Mouse (Mus musculus) granulocyte monocyte progenitor cell, adult 5-6 weeks (primary cell): Measurements from ENCODE around the gene Gm45837. TPM values are rescaled to one million over a fixed set of nuclear protein-coding genes. Genes with fewer than 3 reads are reported as not detected.
A peak's percentile ranks its signal among the peaks of the same experiment; 100 is the strongest.

Experiments
- ATAC-seq: replicated peaks from 2 replicates; pipeline ENCODE4 v1.8.0; 2016; ENCODE audit warnings: mild to moderate bottlenecking, moderate TSS enrichment, inconsistent platforms; ENCODE audit not compliant: poor library complexity, severe bottlenecking
- total RNA-seq, 2 experiments: library from RNA; stranded (forward) in 1 of 2; stranded (reverse) in 1 of 2; fragments of 200-712, 200-1000 nt in 1 of 2; fragments of >200 nt in 1 of 2; fragmentation: Nextera tagmentation in 1 of 2; gene quantifications; 2 replicates each; pipeline ENCODE4 v1.2.3; 2014 to 2017

Gene Gm45837
- total RNA-seq, 2 experiments from 2014 or later, result 2.6 TPM; not detected in 1

DNA sequence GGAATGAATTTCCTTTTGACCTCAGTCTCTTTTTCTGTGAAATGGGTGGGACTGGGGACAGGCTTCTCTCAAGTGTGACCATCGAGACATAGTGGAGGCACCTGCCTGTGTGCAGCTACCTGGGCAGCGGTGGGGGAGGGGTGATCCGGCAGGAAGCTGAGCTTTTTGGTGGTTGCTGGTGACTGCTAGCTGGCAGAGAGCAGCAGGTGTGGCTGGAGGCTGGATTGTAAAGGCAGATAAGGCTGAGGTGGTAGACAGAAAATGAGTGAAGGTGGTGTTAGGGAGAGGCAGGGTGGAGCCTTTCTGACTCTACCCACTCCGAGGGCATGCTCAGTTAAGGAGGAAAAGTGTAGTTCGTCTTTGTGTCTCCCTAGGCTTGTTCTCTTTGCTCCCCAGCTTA lies 76.4 kb downstream of the Gm45837 start:
- ATAC-seq, result no peak

DNA sequence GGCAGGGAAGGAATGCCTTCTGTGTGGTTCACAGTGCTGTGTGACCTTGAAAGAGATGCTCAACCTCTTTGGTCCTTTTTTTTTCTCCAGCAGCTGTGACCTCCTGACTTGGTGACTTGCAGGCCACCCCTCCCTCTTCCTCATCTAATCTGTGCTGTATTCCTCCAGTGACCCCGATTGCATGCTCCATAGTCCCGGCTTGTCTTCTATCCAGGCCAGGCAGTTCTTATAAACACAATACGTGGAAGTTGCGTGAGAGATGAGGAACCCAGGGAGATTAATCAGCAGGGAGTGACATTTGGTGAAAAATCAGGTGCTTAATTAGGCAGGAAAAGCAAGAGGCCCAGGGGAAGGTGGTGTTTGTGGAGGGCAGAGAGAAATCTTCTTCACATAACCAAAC lies 80.3 kb downstream of the Gm45837 start:
- no peak for ATAC-seq

DNA sequence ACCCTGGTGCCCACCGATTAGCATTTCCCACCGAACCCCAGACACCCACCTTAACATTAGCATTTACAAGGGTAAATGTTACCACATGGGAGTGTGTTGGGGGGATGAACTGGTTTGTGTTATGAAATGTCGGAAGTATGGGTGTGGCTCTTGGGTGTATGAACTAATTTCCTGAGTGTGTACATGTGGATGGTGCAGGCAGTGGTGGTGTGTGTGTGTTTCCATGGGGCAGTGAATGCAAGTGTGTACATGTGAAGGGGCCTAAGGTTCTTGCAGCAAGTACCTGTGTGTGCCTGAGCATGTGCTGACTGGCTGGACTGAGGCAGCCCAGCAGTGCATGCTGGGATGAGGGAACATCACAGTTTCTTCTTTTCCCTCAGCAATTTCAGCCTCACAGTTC lies 87.7 kb downstream of the Gm45837 start:
- ATAC-seq, result peak; percentile 59

GRCm38 (mm10) chr7:101499251-101499650 lies 88.6 kb downstream of the Gm45837 start:
- no peak for ATAC-seq

GRCm38 (mm10) chr7:101499701-101500100 lies 89.0 kb downstream of the Gm45837 start:
- ATAC-seq, result no peak

GRCm38 (mm10) chr7:101501236-101501635 lies 90.5 kb downstream of the Gm45837 start:
- ATAC-seq, result no peak

DNA sequence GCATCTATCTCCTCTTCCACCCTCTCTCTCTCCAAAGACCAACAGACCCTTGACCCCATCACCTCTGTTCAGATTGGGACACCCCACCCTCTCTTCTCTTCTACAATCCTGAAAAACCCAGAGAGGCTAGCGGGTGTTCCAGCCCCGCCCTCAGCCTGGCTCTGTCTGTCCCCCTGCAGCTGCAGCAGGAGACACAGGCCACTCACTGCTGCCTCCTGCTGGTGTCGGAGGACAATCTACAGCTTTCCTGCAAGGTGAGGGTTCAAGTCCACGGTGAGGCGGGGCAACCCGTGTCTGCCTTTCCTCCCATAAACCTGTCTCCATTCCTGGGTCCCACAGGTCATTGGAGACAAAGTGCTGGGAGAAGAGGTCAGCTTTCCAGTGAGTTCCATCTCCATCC lies 91.0 kb downstream of the Gm45837 start:
- ATAC-seq, result no peak

DNA sequence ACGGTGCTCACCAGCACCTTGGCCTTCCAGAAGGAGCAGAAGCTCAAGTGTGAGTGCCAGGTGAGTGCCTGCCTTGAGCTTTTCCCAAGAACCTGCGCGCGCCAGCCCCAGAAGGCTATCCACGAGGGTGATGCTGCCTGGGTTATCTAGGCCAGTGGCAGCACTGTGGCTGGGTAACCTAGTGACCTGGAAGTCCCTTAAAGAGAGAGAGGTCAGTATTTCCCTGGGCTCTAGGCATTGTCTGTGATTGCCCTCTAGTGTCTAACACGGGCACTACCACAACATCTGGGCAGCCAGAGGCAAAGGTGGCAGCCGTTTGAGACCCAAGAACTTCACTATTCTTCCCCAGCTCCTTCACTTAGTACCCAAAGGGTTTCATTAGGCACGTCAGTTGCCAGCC lies 92.7 kb downstream of the Gm45837 start:
- ATAC-seq, result peak; percentile 48

DNA sequence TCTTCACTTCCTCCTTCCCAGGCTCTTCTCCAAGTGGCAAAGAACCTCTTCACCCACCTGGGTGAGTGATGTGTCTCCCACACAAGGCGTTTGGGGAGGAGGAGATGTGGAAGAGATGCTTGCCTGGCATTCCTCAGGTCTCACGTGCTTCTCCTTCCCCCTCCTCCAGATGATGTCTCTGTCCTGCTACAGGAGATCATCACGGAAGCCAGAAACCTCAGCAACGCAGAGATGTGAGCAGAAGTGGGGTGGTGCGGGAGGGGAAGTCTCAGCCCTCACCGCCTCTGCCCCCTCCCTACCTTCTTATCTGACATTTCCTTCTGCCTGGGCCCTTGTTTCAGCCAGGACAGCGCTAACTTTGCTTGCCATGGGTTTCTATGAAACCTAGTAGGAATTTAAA lies 93.1 kb downstream of the Gm45837 start:
- ATAC-seq, result peak; percentile 40

DNA sequence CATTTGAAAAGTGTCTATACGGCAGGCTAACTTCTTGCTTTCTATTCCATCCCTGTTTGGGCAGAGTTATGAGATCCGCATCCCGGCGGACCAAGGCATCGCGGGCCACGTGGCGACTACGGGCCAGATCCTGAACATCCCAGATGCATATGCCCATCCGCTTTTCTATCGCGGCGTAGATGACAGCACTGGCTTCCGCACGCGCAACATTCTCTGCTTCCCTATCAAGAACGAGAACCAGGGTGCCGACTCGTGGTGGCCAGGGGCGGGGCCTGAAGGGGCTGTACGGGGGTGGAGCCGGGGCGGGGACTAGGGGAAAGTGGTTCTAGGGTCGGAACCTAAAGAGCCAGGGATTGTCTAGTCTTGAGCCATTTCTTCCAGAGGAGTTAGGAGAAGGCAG lies 93.8 kb downstream of the Gm45837 start:
- peak; percentile 74 for ATAC-seq

GRCm38 (mm10) chr7:101509212-101509611 lies 98.5 kb downstream of the Gm45837 start:
- ATAC-seq, result no peak

GRCm38 (mm10) chr7:101513655-101514054 lies 103.0 kb downstream of the Gm45837 start:
- no peak for ATAC-seq

DNA sequence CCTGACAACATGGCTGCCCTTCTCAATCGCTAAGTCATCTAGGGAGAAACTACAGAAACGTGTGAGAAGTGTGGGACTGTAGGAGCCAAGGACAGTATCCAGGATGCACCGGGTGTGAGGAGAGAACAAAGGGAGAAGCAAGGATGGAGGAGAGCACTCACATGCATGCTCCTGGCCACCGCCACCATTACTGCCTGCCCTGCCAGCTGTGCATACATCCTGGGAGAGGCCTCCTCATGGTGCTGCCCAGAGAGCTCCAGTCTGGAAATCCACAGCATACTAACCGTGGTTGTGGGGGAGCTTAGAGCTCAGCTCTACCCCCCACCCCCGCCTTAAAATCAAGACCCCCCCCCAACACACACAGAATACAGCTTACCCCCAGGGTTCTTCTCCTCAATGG lies 104.1 kb downstream of the Gm45837 start:
- no peak for ATAC-seq

DNA sequence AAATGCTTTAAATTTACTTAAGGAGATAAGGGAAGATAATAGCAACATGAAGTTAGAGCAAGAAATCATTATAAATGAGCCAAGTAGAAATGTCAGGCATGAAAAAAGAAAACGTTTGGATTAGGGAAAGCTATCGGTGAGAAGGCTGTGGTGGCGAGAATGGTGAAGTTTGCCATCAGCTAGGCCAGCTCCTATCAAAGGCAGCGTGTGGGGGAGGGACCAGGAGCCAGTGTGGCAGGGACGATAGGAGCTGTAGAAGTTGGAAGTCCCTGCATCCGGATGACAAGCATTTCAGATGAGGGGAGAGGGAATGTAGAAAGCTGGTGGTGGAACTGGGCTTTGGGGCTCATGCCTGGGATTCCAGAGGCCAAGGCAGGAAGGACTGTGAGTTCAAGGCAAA lies 104.6 kb downstream of the Gm45837 start:
- no peak for ATAC-seq

- ATAC-seq, result no peak
These were observed 105.8 kb downstream of the Gm45837 start for GRCm38 (mm10) chr7:101516460-101516859.

- no peak for ATAC-seq
These were observed 111.0 kb downstream of the Gm45837 start for GRCm38 (mm10) chr7:101521696-101522095.

DNA sequence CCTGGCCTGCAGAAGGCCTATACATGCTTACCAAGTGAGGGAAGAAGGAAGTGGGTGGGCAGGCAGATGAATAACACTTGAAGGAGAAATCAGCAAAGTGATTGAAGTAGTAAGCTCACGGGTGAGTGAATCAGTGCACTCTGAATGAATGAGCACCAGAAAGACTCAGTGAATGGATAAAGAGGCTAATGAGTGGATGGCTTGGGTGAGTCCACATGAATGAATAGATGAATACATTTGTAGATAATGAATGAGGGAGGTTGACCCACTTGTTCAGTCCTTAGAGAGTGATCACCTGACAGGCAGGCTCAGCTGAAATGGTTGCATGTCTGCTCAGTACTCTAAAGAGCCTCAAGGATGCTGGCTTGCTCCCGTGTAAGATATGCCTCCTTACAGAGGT lies 112.5 kb downstream of the Gm45837 start:
- no peak for ATAC-seq

- no peak for ATAC-seq
These were observed 115.8 kb downstream of the Gm45837 start for GRCm38 (mm10) chr7:101526484-101526883.

- ATAC-seq, result no peak
These were observed 123.7 kb downstream of the Gm45837 start for GRCm38 (mm10) chr7:101534428-101534827.

DNA sequence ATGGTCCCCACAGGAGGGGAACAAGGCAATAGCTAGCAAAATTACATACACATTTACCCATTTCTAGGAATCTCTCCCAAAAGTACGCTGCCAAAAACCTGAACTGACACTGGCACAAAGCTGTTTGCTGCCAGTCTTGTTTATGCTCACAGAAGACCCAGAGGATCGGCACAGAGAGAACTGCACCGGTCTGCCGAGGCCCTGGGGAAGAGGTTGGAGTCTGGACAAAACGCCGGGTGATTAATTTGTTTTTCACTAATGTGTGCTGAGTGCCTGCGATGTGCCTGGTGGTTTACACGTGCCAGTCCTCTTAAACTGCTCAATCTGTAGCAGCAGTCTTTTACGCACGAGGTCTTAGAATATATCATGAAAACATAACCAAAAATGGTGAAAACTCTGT lies 124.4 kb downstream of the Gm45837 start:
- ATAC-seq, result no peak

- no peak for ATAC-seq
These were observed 124.8 kb downstream of the Gm45837 start for GRCm38 (mm10) chr7:101535517-101535916.

- peak; percentile 81 for ATAC-seq
These were observed 126.9 kb downstream of the Gm45837 start for GRCm38 (mm10) chr7:101537541-101537940.
